Mouse (Mus musculus) C3H10T1/2 (cell line): ENCODE measurements around the gene Lnp1. TPM values are rescaled to one million over a fixed set of nuclear protein-coding genes. Genes with fewer than 3 reads are reported as not detected.

ENCODE experiments used
- polyA plus RNA-seq, 2 experiments: library from polyadenylated mRNA; unstranded; fragments of >200 nt; fragmentation: generic; extraction: Trizol; gene quantifications; one replicate each; pipeline ENCODE4 v1.2.1; 2012; ENCODE audit warnings: missing spikeins in 2 of 2

The Lnp1 gene
- polyA plus RNA-seq, result not detected

DNA sequence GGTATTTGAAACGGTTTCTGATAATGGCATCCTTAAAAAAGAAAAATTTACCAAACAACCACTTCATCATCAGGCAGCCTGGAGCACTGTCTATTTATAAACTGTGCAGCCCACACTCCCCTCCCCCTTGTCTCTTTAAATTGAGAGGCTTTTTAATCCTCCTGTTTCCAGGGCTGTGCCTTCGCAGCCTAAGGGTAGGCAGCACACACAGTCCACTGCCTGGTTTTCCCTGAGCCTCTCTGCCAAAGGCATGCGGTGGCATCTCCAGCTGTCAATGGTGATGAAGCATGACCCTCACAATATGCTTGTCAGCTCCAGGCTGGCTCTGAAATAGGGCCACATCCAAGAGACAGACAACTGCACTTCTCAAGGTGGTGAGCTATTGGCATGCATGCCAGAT, at the start of gene Lnp1:
Lnp1 (minus strand) TSS at position 39 of the 400 bp plus-strand sequence.

DNA sequence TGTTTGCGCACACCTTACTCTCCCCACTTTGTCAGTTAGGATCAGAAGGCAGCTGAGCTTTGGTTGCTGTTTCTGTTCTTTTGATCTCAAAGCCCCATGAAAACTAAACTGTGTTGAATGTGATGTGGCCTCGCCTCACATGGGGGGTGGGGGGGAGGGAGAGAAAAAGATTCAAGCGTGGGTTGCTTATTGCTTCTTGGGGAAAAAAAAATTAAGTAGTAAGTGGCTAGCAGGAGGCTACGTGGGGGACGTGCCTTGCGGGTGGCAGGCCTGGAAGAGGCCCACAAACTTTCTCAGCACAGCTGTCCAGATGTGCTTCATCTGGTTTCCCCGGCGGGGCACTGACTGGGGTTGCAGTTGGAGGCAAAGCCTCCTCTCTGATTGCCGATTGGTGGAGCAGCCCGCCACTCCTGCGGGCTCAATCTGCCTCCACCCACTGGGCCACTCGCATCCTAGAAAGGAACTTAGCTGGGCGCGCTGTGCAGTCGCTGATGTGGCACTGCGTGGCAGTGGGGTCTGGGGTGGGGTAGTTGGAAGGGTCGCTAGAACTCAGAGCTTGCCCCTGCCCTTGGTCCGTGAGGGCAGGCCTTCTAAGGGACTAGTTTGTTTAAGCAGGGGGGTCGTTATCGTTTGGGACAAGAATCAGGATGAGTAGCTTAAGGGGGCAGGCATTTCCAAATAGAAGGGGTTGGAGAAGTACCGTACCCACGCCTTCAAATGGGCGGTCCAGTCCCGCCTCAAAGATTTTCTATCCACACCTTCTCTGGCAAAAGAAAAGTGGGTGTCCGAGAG, 41.8 kb downstream of the Lnp1 start, which contains the start of gene Tmem45a:
Tmem45a (minus strand) TSS at position 343 of the 792 bp plus-strand sequence.

Other genes with a start within 250 kb of the Lnp1 start
- 10 to 100 TPM in 1 of 2 experiments, 1 to 10 TPM in 1; 6.5 to 37.3 TPM for gene Tfg, start 210.6 kb downstream of the Lnp1 start, polyA plus RNA-seq
- not detected for gene Adgrg7, start 132.2 kb downstream of the Lnp1 start, polyA plus RNA-seq
- 10 to 100 TPM in 1 of 2 experiments, 1 to 10 TPM in 1; 1.5 to 11.2 TPM for gene Tmem45a, start 41.9 kb downstream of the Lnp1 start, polyA plus RNA-seq
- gene Tmem45a2, start 143.3 kb upstream of the Lnp1 start, polyA plus RNA-seq, result under 1 TPM in 1 of 2 experiments, not detected in 1; 0.04 TPM
- gene Tomm70a, start 193.6 kb upstream of the Lnp1 start, polyA plus RNA-seq, result 1 to 10 TPM; 1.8 to 8.9 TPM
- 10 to 100 TPM in 1 of 2 experiments, 1 to 10 TPM in 1; 9.7 to 36.8 TPM for gene Nit2, start 239.3 kb upstream of the Lnp1 start, polyA plus RNA-seq